Mouse (Mus musculus) liver, postnatal 0 days (tissue): Measurements from ENCODE around the gene Vta1. TPM values are rescaled to one million over a fixed set of nuclear protein-coding genes. Genes with fewer than 3 reads are reported as not detected.

Experiments
- ATAC-seq: fragments of 200-750 bp; cut with Nextera tagmentation; 2 replicates; pipeline ENCODE4 v1.8.0; 2017; ENCODE audit warnings: mild to moderate bottlenecking, moderate library complexity
- DNase-seq: peaks from one replicate; pipeline ENCODE4 v3.0.0-alpha.2; 2016
- H3K27ac ChIP-seq: fragments of 300-500 bp; sonication (generic); 2 replicates; pipeline ENCODE4 v1.5.1; 2014; ENCODE audit warnings: antibody characterized with exemption, moderate library complexity, mild to moderate bottlenecking, low read depth
- H3K27me3 ChIP-seq: fragments of 300-500 bp; sonication (generic); 2 replicates; pipeline ENCODE4 v1.6.1; 2014; ENCODE audit warnings: low read length, control low read depth, mixed read lengths; ENCODE audit not compliant: insufficient read depth
- H3K36me3 ChIP-seq: fragments of 300-500 bp; sonication (generic); replicated peaks from 2 replicates; pipeline ENCODE4 v1.6.1; 2014; ENCODE audit warnings: mild to moderate bottlenecking, control low read depth, low read length, moderate library complexity, mixed read lengths; ENCODE audit not compliant: insufficient read depth
- H3K4me1 ChIP-seq: fragments of 300-500 bp; sonication (generic); 2 replicates; pipeline ENCODE4 v1.6.1; 2014; ENCODE audit warnings: antibody characterized with exemption, mild to moderate bottlenecking, control low read depth; ENCODE audit not compliant: insufficient read depth
- H3K4me2 ChIP-seq: fragments of 300-500 bp; sonication (generic); 2 replicates; pipeline ENCODE4 v1.6.1; 2014; ENCODE audit warnings: low read depth, mild to moderate bottlenecking, low read length, moderate library complexity, mixed read lengths
- H3K4me3 ChIP-seq: fragments of 300-500 bp; sonication (generic); 2 replicates; pipeline ENCODE4 v1.5.1; 2014; ENCODE audit warnings: low read depth, low read length
- H3K9ac ChIP-seq: fragments of 300-500 bp; sonication (generic); replicated peaks from 2 replicates; pipeline ENCODE4 v1.6.1; 2014; ENCODE audit warnings: mild to moderate bottlenecking, moderate library complexity
- H3K9me3 ChIP-seq: fragments of 300-500 bp; sonication (generic); 2 replicates; pipeline ENCODE4 v1.6.1; 2016; ENCODE audit warnings: mild to moderate bottlenecking, control low read depth, low read length, mixed read lengths
- CTCF ChIP-seq: sonication (generic); IDR thresholded peaks from 2 replicates; pipeline ENCODE4 v1.5.1; 2016; ENCODE audit warnings: antibody characterized with exemption, low read depth
- EP300 ChIP-seq: IDR thresholded peaks from 2 replicates; pipeline ENCODE4 v1.6.1; 2016; ENCODE audit warnings: antibody characterized with exemption, low read depth, mild to moderate bottlenecking
- WGBS: fragments of 180-500 bp; shearing (Covaris S2); extraction: QIAGEN DNeasy Blood & Tissue Kit; methylation state at CpG from one replicate; pipeline ENCODE4 v1.1.7; 2014; ENCODE audit not compliant: insufficient replicate concordance; 5-methylcytosine and 5-hydroxymethylcytosine counted together
- polyA plus RNA-seq: library from polyadenylated mRNA; unstranded; fragments of >200 nt; fragmentation: Nextera tagmentation; extraction: Ambion mirVana; gene quantifications from 2 replicates; pipeline ENCODE4 v1.2.1, GENCODE M21; 2015

Vta1 gene
- polyA plus RNA-seq: 34.5 and 37.6 TPM in 2 replicates

DNA sequence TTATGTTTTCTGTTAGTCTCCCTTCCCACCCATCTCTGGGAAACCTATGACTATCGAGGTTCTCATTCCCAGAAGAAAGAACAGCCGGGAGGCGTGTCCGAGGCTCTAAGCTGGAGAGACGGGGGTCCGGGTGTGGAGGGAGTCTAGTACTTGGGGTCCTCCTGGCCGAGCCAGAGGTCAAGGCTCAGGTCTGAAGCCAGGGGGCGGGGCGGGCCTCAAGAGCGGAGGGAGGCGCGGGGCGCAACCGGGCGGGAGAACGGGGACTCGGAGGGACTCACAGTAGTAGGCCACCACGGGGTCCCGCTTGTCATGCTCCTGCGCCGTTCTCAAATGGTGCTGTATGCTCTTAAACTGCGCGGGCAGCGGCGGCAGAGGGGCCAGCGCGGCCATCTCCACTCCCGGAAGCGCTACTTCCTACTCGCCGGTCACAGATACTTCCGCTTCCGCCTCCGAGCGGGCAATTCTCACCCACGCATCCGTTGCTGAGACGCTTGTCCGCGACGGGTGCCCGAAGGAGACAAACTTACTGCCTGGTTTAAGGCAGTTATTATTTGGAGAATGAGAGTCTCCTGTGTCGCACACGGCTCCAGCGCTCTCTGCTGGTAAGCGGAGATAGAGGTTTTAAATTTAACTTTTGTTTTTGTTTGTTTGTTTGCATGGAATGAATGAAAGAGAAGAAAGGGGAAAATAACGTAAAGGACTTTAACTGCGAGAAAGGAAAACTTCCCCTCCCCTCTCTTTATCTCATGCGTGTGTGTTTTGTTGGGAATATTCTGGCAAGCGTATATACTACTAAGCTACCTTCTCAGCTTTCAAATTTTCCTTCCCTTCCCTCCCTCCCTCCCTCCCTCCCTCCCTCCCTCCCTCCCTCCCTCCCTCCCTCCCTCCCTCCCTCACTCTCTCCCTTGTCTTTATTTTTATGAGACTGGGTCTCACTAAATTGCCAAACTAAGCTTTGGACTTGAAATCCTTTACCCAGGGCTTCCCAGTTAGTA is at the start of gene Vta1, which contains the start of gene Nmbr:
Gene Vta1 (minus strand): TSS at position 489 of the 995 bp plus-strand sequence.
Gene Nmbr (plus strand): TSS at position 520 of the 995 bp plus-strand sequence.
- peak within 1 kb of the TSS; percentile 100 for H3K4me3 ChIP-seq
- H3K9me3 ChIP-seq: no peaks in the 10 kb centered on the region
- H3K9ac ChIP-seq: peak within 1 kb of the TSS; percentile 95
- no peaks in the 10 kb centered on the region for H3K36me3 ChIP-seq
- DNase-seq (peak; percentile 96), ATAC-seq (peak; percentile 99)
- peak within 1 kb of the TSS; percentile 73 for H3K4me2 ChIP-seq
- under 1% methylated on average over 46 of the region's 50 CpGs for WGBS
- no peaks in the 10 kb centered on the region for H3K27me3 ChIP-seq
- H3K4me1 ChIP-seq: peaks cover 10% of the 10 kb centered on the region
- TF ChIP-seq EP300: peak; percentile 76; the same call in 1 of the 2 replicates
- TF ChIP-seq CTCF: peak; percentile 86
- peak within 1 kb of the TSS; percentile 88 for H3K27ac ChIP-seq

DNA sequence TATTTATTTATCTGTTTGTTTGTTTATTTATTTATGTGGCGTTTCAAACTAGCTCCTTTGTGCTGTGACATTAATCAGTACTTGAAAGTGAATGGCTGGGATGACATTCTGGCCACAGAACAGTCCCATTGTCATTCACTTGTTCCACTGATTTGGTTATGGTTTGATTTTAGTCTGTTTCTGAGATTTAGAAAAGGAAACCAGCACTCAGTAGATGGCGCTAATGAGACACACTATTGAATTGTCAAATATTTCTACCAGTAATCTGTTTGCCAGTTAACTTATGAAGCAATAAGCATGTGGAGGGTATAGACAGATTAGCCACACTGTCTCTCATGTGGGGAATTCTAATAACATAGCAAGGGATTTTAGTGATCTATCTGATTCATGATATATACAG is 28.9 kb upstream of the Vta1 start:
- Histone ChIP-seq H3K9me3 (no peaks in the 10 kb centered on the region), H3K4me3 (no peak overlapping the region), H3K4me2 (no peak overlapping the region), H3K27ac (no peak overlapping the region), H3K9ac (no peak overlapping the region), H3K27me3 (no peaks in the 10 kb centered on the region), H3K4me1 (no peaks in the 10 kb centered on the region), H3K36me3 (no peaks in the 10 kb centered on the region)
- TF ChIP-seq EP300 (no peak), CTCF (peak; percentile 60)
- ATAC-seq (no peak), DNase-seq (no peak)
- 6% methylated on average over 2 of the region's 2 CpGs for WGBS

DNA sequence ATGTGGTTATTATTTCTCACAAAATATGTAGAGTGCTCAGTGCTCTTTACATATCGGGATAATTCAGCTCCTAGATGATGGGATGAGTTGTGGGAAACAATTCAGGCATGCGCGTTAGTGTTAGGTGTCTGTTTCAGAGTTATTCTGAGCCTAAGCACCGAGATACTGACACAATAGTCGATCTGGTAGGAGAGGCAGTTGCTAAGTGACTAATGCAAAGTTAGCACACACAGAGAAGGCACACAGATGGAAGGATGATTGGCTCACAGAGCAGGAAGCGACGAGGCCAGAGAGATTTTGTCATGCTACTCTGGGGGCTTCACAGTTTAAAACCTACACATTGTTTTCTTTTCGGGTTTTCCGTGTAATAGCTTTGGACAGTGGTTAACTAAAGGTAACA is 20.3 kb upstream of the Vta1 start:
- WGBS: 66% methylated on average over 9 of the region's 9 CpGs
- ATAC-seq (no peak), DNase-seq (no peak)
- no peaks in the 10 kb centered on the region for H3K36me3 ChIP-seq
- TF ChIP-seq CTCF (no peak), EP300 (no peak)
- no peaks in the 10 kb centered on the region for H3K9me3 ChIP-seq
- no peak overlapping the region for H3K27ac ChIP-seq
- no peaks in the 10 kb centered on the region for H3K27me3 ChIP-seq
- H3K4me2 ChIP-seq: no peak overlapping the region
- H3K4me3 ChIP-seq: no peak overlapping the region
- H3K9ac ChIP-seq: no peak overlapping the region
- no peaks in the 10 kb centered on the region for H3K4me1 ChIP-seq

DNA sequence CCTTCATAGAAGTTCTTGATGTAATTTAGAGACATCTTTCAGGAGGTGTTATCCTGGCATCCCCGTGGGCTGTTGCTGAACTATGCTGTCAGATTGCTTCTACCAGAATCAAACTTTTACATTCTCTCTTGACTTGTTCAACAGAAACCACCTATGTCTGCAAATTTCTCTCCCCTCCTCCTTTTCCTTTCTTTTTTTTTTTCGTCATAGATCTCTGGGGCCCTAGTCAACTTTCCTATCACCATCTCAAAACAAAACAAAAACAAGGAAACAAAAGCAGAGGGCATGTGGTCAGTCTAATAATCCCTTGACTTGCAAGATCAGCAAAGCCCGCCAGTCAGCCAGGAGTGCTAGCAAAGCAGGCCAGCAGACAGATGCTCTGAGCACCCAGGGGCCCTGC is 12.8 kb upstream of the Vta1 start, which contains the start of gene Gje1:
Gene Gje1 (minus strand): TSS at position 101 of the 400 bp plus-strand sequence.
- WGBS: 49% methylated on average over 3 of the region's 3 CpGs
- Histone ChIP-seq H3K9me3 (no peaks in the 10 kb centered on the region), H3K9ac (no peak within 1 kb of the TSS), H3K27me3 (no peaks in the 10 kb centered on the region), H3K4me1 (no peaks in the 10 kb centered on the region), H3K4me2 (no peak within 1 kb of the TSS), H3K4me3 (no peak within 1 kb of the TSS), H3K36me3 (no peaks in the 10 kb centered on the region), H3K27ac (no peak within 1 kb of the TSS)
- DNase-seq: no peak
- ATAC-seq: no peak
- no peak for TF ChIP-seq EP300
- no peak for TF ChIP-seq CTCF

DNA sequence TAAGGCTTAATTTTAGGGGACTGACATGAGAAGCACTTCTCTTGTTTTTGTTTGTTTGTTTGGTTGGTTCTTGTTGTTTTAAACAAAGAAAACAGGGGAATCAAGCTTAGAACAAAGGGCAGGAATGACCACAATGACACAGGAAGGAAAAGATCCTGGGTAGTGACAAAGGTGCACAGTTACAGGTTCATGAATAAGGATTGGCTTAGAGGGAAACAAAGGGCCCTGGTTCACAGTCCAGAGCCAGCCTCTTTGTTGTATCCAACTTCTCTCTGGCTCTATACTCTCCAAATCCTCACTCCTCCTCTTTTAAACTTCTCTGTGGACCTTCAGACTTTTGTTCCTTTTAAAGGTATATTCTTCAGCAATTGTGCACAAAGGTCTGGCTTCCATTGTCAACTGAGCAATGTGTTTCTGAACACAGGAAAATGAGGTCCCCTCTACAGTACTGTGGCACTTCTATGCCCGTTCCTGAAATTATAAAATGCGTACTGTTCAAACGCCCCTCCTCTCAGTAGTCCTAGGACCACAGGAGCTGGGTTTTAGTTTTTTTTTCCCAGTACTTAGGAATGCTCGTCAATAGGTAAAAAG is 1.4 kb downstream of the Vta1 start:
- no peak for TF ChIP-seq EP300
- no peak for TF ChIP-seq CTCF
- H3K27ac ChIP-seq: no peak overlapping the region
- peak overlapping the region; percentile 95 for H3K9ac ChIP-seq
- WGBS: 49% methylated on average over 4 of the region's 4 CpGs
- H3K4me2 ChIP-seq: peak overlapping the region; percentile 73
- ATAC-seq: no peak
- H3K9me3 ChIP-seq: no peaks in the 10 kb centered on the region
- DNase-seq: no peak
- H3K27me3 ChIP-seq: no peaks in the 10 kb centered on the region
- H3K4me3 ChIP-seq: peak overlapping the region; percentile 100
- H3K36me3 ChIP-seq: no peaks in the 10 kb centered on the region
- H3K4me1 ChIP-seq: peaks cover 10% of the 10 kb centered on the region

DNA sequence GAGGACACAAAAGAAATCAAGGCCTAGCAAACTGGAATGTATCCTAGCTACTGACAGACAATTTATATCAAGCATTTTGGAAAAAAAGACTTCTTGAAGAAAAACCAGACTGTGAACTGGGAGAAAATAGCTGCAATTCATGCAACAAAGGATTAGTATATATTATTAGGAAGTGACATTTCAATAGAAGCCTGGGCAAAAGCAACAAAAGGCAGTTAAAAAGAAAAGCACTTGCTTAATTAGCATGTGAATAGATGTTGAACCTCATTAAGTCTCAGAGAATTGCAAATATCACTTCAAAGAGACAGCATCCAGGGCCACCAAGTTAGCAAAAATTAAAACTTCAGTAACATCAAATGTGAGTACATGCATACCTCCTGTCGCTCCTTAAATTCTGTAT is 2.1 kb downstream of the Vta1 start:
- Histone ChIP-seq H3K9me3 (no peaks in the 10 kb centered on the region), H3K4me3 (no peak overlapping the region), H3K27me3 (no peaks in the 10 kb centered on the region), H3K4me1 (peaks cover 10% of the 10 kb centered on the region), H3K4me2 (no peak overlapping the region), H3K36me3 (no peaks in the 10 kb centered on the region), H3K27ac (no peak overlapping the region), H3K9ac (no peak overlapping the region)
- TF ChIP-seq EP300: no peak
- TF ChIP-seq CTCF: no peak
- 83% methylated on average over 1 of the region's 1 CpGs for WGBS
- DNase-seq: no peak
- no peak for ATAC-seq
